Mouse (Mus musculus) ES-CJ7 (cell line): ENCODE measurements around the gene Fam219b.

Experiments
- DNase-seq: peaks from one replicate; pipeline ENCODE4 v3.0.0; 2011; ENCODE audit warnings: low read depth, low spot score

Fam219b gene

DNA sequence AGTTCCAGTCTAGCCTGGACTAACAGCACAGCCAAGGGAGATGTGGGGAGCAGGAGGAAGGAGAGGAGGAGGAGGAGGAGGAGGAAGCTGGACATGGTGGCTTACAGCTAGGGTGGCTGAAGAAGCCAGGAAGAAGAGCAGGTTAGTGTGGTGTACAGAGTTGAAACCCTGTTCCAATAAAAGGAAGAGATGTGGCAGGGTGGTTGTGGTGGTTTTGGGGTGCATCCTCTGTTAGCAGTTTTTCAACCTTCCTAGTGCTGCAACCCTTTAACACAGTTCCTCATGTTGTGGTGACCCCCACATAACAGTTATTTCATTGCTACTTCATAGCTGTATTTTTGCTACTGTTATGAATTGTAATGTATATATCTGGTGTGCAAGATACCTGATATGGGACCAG lies 12.9 kb upstream of the Fam219b start:
- no peak for DNase-seq

DNA sequence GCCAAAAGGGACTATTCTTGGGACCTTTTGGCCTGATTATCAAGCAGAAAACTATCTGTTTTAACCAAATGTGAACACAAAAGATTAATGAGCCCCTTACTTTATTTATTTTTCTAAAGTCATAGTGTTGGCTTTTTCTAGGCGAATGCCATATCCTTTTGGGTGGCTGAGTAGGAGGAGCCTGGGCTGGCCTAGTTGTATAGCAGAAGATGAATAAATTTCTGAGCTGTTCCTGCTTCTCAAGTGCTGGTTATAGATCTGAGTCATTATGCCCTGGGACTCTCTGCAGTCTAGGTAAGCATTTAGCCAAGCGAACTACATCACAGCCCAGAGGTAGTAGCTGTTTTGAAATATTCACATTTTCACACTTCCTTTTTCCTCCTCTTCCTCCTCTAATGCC lies 11.8 kb upstream of the Fam219b start:
- no peak for DNase-seq

DNA sequence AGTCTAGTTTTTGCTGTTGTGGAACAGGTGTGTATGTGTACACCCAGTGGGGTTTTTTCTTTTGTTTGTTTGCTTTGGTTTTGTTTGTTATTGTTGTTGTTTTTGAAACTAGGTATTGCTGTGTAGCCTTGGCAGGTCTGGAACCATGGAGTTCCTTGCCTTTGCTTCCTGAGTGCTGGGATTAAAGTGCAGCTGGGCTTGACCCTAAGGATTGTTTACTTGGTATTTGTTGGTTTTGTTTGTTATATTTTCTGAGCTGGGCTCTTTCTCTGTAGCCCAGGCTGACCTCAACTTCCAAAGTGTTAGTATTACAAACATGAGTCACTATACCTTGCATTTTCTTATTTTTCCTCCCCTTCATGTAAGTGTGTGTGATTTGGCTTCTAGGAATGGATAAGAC lies 10.9 kb upstream of the Fam219b start:
- no peak for DNase-seq

DNA sequence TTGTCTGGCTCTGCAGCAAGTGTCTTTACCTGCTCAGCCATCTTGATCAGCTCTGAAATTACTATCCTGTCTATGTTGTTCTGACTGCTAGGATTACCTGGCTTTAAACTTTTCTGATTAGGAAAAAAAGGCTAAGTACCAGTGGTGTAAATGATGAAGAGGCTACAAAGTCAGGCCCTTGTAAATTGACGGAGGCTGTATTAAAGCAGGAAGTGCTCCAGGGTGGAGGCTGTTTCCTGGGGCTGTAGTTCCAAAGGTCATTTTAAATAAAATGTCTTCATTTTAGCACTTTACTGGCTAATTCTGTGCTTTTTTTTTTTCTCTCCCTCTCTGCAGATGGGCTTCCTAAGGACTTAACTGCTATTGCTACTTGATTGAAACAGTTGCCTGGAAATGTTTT lies 5.4 kb upstream of the Fam219b start:
- DNase-seq, result no peak

DNA sequence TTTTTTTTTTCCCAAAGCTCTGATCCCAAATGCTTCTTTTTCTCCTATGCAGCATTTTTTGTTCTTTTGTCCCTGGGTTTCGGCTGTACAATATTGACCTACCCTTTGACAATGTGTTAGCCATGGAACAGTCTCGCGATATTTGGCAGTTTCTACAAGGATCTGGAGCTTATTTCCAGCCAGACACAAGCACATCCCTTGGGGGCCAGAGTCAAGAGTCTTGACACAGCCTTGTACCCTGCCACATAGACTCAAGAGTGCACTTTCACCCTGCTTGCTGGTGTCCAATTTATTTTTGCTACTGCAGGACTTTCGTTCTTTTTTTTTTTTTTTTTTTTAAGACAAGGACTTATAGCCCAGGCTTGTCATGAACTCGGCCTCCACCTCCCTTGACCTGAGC lies 966 bp upstream of the Fam219b start:
- DNase-seq, result no peak

DNA sequence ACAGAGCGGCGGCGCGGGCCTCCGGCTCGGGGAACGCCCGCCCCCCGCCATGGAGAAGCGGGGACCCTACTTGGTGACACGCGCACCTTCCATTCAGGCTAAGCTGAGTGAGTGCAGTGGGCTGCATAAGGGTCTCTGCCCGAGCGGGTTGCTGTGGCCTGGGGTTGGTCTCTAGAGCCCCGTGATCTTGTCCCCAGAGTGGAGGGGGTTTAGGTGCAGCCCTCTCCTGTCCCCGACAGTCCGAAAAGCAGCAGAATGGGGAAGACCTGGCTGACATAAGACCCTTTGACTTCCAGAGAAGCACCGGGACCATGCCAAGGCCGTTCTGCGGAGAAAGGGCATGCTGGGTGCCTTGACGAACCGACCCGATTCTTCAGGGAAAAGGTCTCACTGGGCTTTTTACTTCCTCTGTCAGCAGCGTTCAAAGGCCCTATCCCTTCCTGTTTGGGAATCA lies 427 bp downstream of the Fam219b start:
- DNase-seq, result no peak

DNA sequence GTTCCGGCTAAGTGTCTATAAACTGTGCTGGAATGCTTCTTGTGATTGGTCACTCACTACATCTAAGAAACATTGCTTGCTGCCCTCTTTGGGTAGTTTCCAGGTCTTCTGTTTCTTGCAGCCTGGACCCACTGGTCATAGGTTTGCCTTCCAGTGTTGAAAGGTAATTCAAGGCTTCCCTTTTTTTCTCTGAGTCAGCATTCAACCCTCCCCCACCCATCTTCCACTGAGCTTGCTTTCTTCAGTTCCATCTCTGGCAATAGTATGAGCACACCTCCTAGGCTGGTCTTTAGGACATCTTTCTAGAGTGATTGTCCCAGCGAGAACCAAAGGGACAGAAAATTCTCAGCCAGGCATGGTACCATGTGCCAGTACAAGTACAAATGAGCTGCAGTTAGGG lies 2.2 kb downstream of the Fam219b start:
- no peak for DNase-seq

DNA sequence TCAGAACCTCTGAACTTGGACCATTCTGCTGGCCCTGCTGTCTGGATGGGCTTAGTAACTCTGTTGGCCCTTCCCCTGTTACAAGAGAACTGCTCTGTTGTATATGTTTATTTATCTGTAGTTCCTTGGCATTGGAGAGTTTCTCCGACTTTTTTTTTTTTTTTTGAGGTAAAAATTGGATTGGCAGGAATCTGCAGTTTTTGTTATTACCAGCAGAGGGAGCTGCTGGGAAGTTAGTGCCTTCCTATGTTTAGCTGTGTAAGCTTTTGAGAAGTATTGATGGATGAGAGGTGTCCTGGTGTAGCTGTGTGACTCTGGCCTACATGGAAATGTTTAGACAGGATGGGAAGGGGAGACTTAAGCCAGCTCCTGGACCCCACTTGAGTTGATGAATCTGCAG lies 4.0 kb downstream of the Fam219b start:
- no peak for DNase-seq

DNA sequence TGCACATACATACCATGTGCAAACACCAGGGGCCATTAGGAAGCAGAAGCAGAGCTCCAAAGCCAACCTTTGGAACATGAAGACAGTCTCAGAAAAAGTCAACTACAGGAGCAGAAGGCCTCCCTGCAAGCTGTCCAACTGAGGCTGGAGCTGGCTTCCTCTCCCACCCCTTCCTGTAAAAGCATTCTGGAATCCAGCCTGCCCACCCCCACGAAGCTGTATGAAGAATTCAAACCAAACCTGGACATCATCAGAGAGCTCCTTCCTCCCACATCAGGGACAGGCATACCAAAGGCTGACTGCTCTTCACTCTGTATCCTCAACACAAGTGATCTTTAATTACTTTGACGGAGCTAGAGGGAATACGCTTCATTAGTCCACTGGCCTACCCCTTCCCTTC lies 6.6 kb downstream of the Fam219b start:
- DNase-seq, result no peak

DNA sequence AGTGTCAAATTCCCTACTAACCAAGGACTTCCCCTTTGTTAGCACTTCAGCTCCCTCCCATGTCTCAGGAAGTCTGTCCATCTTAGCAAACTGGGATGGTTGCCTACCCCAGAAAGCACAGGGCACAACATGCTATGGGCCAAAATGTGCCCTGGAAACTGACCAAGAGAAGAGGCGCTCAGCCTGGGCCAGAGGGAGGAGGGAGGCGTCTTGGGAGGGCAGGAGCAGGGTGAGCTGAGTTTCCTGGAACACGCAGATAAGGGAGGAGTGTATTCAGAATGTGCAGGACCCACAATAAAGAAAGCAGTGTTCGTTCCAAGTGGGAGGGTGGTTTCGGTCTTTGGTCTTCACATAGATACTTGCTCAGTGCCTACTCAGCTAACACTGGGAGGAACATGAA lies 10.0 kb downstream of the Fam219b start:
- DNase-seq, result no peak

DNA sequence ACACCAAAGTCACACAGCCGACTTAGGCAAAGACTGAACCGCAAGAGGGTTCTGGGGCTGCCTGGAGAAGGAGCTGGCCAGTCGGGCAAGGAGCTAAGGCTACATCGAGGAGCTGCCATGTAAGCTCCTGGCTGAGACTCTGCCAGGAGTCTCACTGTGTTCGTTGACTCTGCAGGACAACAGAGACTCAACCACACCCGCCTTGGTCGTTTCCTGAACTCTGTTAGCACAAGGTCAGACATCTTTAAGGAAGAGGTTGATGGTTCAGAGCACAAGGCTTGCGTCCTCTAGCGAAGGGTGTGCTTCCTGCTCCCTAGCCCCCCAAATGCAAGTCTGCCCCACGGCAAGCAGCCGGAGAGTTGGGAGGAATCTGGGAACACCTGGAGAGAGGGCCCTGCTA lies 10.5 kb downstream of the Fam219b start:
- peak; percentile 51 for DNase-seq

DNA sequence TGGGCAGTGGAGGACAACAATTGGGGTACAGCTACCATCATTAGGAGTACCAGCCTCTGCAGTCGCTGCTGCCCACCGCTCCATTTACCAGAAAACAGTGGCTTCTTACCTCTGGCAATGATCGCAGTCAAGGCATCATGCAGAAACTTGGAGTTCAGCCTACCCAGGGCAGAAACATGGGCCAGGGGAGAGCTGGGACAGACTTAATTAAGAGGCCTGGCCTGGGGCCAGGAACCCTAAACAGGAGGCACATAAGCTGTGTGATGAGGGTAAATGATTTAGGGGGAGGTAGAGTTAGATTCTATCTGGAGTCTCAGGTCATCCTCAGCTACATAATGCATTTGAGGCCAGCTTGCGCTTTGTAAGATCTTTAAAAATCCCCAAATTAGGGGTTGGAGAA lies 11.9 kb downstream of the Fam219b start:
- no peak for DNase-seq

DNA sequence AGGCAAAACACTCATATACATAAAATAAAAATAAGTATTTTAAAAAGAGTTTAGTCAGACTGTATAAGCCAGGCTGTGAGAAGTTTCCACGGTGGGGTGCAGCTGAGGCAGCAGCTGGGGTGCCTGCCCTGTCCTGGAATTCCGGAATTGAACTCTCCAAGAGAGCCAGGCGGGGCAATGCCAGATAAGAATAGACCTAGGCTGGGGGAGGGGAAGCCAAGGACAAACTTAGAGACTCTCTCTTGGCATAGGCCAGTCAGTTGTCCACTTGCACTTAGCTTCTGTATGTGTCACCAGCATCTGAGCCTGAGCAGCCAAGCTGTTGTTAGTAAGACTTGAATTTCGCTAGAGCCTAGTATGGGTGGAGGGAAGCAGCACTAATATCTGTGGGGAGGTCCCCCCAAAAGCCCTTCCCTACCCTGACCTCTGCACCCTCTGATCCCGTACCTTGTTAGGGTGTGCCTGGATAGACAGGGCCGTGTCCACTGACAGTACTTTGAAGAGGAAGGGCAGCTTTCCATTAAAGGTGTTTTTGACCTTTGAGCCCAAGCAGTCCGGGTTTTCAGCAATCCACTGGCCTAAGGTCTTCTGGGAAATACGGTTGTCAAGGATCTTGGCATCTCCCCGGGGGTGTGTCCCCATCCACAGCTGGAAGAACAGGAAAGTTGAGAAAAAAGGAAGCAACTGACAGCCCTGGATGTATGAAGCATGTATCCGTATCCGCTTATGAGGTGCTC lies 13.0 kb downstream of the Fam219b start:
- no peak for DNase-seq

DNA sequence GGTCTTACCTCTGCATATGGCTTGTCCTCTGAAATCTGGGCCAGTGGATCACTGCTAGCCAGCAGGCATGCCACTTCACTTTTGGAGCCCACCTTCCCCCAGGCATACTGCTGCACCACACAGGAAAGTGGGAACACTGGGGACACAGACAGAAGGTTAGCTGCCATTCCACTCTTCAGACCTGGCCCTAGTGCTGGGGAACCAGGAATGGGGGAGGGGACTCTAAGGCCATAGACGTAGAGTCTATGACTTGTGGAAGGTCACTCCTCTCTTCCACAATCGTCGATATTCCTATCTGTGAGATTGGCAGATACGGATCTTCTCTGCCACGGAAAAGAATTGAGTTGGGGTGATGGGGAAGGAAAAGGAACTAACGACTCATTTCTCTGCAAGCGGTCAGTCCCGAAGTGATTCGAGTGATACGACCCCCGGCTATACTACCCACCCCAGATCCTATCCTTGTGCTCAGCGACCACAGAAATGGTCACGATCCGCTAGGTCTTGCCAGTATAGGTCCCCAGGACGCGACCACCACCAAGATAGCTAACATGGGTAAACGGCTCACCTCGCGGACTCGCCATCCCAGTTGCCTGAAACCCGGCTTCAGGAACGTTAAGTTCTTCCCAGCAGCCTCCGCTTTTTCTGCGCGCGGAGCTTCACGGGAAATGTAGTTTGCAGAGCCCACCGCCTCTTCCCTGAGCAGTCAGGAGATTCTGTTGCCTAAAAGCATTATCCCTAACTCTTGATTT lies 15.0 kb downstream of the Fam219b start, which contains the start of gene Mpi:
Mpi (minus strand) TSS at position 625 of the 749 bp plus-strand sequence.
- DNase-seq, result peak; percentile 71

DNA sequence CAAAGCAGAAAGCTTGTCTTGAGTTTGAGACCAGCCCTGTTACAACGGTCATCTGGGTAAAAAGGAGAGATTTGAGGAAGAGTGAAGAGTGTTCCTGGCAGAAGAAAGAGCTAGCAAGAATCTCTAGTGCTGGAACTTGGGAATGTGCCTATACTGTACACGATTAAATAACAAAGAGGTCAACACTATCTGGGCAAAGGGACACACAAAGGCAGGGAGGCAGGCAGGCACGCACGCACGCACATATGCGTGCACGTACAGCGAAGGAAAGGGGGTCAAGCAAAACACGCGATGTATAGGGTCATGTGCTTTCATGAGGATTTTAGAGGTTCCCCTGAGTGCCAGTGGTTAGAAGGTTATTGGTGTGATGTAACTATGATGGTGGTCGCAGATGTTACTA lies 15.8 kb downstream of the Fam219b start:
- DNase-seq, result no peak

DNA sequence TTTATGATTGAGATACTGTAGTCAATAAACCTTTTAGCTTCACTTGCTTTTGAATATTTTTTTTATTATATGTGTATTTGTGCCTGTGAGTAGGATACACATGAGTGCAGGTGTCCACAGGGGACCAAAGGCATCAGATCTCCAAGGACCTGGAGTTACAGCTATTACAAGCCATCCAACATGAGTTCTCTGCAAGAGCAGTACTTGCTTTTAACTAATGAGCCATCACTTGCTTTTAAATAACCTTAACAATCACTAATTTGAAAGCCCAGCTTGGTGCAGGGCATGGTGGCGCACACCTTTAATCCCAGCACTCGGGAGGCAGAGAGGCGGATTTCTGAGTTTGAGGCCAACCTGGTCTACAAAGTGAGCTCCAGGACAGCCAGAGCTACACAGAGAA lies 17.4 kb downstream of the Fam219b start:
- DNase-seq, result no peak

DNA sequence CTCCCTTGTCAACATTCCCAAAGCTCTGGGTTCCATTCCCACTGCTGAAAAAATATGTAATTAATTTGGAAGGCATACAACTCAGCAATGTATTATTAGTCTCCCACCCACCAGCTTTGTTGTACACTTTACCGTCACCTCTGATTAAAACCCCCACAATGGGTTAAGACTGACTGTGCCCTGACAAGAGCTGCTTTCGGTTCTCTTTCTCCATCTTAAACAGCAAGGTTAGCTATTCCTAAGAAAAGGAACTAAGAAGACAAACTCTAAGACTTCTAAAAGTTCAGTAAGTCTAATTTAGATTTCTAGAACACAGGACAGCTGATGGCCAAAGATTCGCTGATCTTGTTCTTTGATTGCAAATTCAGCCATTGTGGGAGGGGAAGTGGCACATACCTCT lies 19.9 kb downstream of the Fam219b start:
- DNase-seq, result no peak

DNA sequence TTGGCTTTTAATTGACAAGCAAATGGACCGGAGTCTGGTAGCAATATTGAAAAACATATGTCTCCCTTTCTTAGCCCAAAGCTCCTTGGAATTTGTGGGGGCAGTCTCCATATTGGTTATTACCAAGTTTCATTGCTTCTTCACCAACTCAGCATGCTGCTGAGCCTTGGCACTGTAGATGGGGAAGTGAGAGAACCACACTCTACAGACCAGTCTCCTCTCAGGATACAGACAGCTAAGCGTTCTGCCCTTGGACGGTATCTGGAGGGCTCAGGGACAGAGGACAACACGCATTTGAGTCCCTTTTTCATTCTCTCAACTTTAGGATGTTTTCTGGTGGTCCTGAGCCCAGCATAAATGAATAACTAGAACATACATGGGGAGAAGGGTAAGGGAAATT lies 21.3 kb downstream of the Fam219b start:
- DNase-seq, result no peak

DNA sequence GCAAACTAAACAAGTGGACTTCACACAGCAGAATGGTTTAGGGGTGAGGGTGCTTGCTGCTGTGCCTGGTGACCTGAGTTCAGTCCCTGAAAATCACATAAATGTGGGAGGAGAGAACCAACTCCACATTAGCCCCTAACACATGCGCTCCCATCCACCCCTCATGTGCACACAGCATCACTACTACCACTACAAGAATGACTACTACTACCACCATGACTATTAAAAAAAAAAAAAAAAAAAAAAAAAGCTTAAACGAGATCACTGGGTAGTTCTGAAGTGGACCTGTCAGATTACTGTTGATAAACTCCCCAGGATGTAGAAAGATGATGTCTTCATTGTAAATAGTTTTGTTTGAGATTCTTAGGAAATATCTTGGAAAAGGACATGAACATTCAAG lies 22.2 kb downstream of the Fam219b start:
- no peak for DNase-seq

DNA sequence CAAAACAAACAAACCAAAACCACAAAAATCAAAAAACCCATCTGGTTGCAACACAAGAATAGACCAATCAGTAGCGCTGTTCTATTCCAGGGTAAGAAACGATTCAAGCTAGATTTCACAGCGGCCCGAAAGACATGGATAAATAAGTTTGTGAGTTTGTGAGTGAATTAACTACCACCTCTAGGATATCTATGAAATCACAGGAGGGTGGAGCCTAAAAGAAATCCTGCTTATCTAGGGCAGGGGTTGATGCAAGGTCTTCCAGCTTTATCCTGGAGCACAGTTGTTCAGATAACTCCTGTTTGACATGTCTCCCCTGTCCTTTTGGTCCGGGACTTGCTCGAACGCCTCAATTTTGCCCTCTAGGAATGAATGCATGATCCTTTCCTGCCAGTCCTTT lies 22.9 kb downstream of the Fam219b start:
- DNase-seq, result no peak

DNA sequence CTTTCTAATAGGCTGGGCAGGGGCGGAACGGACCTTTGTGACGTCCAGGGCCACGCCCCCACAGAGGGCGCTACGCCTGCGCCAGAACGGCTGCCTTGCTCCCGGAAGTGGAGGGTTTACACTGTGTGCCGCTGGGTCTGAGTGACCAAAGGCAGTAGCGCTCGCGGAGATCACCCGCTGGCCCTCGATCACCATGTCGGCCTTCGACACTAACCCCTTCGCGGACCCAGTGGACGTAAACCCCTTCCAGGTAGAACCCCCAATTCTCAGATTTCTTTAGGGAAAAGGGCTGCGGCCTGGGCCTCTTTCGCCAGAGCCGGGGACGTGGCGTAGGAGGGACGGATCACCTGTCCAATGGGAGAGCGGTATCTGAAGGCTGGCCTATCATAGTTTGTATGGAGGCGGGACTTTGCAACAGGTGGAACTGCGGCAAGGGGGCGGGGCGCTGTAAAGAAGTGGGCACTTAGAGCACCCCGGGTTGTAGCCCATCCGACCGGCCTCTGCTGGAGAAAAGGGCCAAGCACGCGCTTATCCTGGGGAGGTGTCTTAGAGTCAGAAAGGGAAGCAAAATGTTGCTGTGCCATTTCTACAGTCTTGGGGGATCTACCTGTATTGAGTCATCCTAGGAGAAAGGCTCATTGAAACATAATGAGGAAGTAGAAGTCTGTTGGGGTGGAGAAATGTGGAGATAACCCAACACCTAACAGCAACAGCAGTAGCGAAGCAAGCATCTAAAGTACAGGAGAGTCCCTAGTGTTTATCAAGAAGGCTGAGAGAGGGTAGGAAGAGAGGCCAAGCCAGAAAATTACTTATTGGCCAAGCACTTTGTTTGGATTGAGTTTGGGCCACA lies 23.8 kb downstream of the Fam219b start, which contains the start of gene Scamp2:
Scamp2 (plus strand) TSS at position 83 of the 850 bp plus-strand sequence.
- peak; percentile 93 for DNase-seq

DNA sequence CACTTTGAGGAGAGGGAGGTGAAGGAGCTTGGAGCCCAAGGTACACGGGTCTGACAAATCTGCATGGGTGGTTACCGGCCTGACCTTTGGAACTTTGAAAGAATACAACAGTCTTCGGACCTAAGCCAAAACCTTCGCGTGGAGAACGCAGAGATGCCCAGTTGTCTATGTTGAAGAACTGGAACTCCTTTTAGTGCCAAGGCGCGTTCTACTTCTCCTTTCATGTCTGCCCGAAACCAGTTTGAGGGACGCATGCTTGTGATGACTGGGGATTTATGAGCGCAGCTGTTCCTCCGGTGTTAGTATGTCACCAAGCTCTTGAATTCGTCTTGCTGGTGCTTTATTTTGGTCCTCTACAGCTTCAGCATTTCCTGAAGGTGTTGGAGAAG lies 24.4 kb downstream of the Fam219b start:
- DNase-seq, result no peak
